Mouse (Mus musculus): ENCODE results near the gene Gnaq. TPM values are rescaled to one million over a fixed set of nuclear protein-coding genes. Genes with fewer than 3 reads are reported as not detected.

Gnaq gene
- total RNA-seq (2023): 10 to 100 TPM; 42.9 to 50.3 TPM

DNA sequence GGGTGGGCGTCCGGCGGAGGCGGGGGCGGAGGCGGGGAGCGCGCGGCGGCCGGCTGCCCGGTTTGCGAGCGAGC is at the start of gene Gnaq:
Gene Gnaq (plus strand): TSS at position 41 of the 74 bp plus-strand sequence.

DNA sequence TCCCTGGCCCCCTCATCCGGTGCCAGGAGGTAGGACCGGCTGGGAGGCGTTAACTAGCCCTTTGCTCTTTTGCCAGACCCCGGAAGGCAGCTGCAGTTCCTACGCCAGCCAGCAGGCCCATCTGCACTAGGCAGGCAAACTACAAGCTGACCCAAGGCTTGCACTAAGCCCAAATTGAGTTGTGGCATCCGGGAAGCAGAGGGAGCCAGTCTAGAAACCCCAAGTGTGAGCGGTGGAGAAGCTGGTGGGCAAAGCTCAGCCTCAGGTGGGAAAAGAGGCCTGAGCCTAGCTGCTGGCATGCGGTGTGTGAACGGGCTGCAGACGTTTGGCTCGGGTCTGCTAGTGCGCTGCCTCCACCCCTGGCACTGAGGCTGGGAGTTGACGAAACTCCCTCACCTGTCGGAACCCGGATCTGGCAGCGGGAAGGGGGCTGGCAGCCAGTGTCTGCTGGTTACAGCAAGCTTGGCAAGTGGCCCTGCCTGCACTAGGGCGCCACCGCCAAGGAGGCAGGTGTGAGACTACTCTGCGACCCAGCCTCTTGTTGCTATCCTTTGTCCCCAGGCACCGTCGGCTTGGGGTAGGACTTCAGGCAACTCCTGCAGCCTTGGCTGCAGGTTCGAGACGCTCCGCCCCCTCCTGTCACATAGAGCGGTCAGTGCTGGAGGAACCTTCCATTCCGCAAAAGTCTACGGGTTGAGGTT is 303.1 kb downstream of the Gnaq start, which contains the start of gene Gna14:
Gene Gna14 (plus strand): TSS at position 232 of the 701 bp plus-strand sequence.

Other genes starting within 250 kb of the Gnaq start
- gene Psat1, start 185.5 kb upstream of the Gnaq start, total RNA-seq (2023): 10 to 100 TPM; 23.7 to 25.0 TPM
- gene Cep78, start 147.8 kb upstream of the Gnaq start, total RNA-seq (2023): 10 to 100 TPM; 17.9 to 20.5 TPM